Mouse (Mus musculus): ENCODE data around the gene Slc24a1.

GRCm38 (mm10) chr9:64985037-64985794 lies 33.8 kb upstream of the Slc24a1 start:
- TF ChIP-seq EP300 (IDR thresholded peaks at IDR 0.05) (no peak), CTCF (IDR thresholded peaks at IDR 0.05) (no peak)

Measured in lung, postnatal 0 days (tissue).